Mouse (Mus musculus) bone marrow macrophage, adult 2 months (primary cell): ENCODE measurements at regions not wholly inside any gene's neighbourhood (a gene's known extent, or its start where the extent isn't known, plus 50 kb on each side); places are given as distances from the start of the nearest gene placed in this dataset.

Experiments used
- CTCF ChIP-seq: IDR thresholded peaks from 2 replicates; pipeline ENCODE4 v1.5.1; 2012; ENCODE audit warnings: low read depth, mild to moderate bottlenecking, low read length, moderate library complexity
- POLR2A ChIP-seq: IDR thresholded peaks from 2 replicates; pipeline ENCODE4 v1.6.1; 2012; ENCODE audit warnings: mild to moderate bottlenecking, low read depth, low read length, borderline replicate concordance

GRCm38 (mm10) chr7:129787736-129788135, 196.1 kb downstream of the Wdr11 start:
- no peak for TF ChIP-seq CTCF
- TF ChIP-seq POLR2A = no peak
